Mouse (Mus musculus): ENCODE measurements around the gene Ttc17. TPM values are rescaled to one million over a fixed set of nuclear protein-coding genes. Genes with fewer than 3 reads are reported as not detected.

The Ttc17 gene
- polyA plus RNA-seq, 1 experiment from 2014 or later: 18.4 TPM

DNA sequence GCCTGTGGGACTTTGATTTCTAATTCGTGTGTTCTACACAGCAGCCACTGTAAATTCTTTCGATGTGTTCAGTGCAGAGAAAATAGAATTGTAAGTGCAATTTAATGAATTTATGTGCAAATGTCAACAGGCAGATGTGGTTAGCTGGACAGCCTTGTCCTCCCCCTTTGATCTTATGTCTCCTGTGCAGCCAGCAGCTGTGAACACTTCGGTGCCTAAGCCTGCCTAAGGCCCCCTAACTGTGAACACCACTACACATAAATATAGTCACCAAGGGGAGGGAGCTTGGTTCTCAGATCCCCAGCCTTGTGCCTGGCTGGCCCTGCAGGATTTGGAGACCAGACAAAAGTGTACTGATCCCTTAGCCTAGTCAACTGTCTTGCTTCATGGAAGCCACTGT lies 109.0 kb downstream of the Ttc17 start:
- Histone ChIP-seq H3K9me3 (ENCODE audit: control insufficient read depth, low read length) (no peaks in the 10 kb centered on the region), H3K9ac (ENCODE audit: low read depth, low read length) (0 out of 2 replicates have a peak overlapping the region, but pooled peaks have one; percentile 4), H3K4me1 (ENCODE audit: control insufficient read depth, insufficient read depth, low read length) (no peaks in the 10 kb centered on the region), H3K4me2 (replicated peaks; ENCODE audit: low read depth, low read length) (no peak overlapping the region), H3K36me3 (ENCODE audit: control insufficient read depth, insufficient read depth, low read length) (peaks cover 14% of the 10 kb centered on the region; the same call in 1 of the 2 replicates), H3K27ac (ENCODE audit: low read depth, low read length) (no peak overlapping the region), H3K27me3 (ENCODE audit: control insufficient read depth, insufficient read depth, low read length) (no peaks in the 10 kb centered on the region), H3K4me3 (ENCODE audit: low read length) (no peak overlapping the region)
- WGBS: 39% methylated on average over 3 of the region's 3 CpGs
- peak; percentile 69; the same call in 1 of the 2 replicates for ATAC-seq (ENCODE audit: low FRiP score, low TSS enrichment)

DNA sequence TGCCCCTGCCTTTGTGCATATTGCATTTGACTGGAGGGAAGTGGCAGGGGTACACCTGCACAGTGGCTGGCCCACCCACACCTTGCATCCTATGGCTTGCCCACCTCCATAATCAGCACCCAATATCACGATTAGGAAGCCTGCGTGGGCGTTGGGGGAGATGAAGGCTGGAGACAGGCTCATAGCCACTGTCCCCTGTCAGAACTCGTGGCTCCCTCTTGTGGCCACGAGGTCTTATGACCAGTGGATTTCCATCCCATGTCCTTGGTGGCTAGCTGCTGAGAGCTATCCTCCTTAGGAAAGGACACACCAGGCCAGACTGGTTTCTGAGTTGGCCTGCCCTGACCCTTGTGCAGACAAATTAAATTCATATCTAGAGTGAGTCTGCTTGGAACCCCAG lies 116.0 kb downstream of the Ttc17 start:
- no peaks in the 10 kb centered on the region for H3K36me3 ChIP-seq (ENCODE audit: control insufficient read depth, insufficient read depth, low read length)
- H3K27me3 ChIP-seq (ENCODE audit: control insufficient read depth, insufficient read depth, low read length): no peaks in the 10 kb centered on the region
- H3K4me2 ChIP-seq (replicated peaks; ENCODE audit: low read depth, low read length): no peak overlapping the region
- no peak overlapping the region for H3K27ac ChIP-seq (ENCODE audit: low read depth, low read length)
- H3K9me3 ChIP-seq (ENCODE audit: control insufficient read depth, low read length): no peaks in the 10 kb centered on the region
- ATAC-seq (ENCODE audit: low FRiP score, low TSS enrichment): peak; percentile 43; the same call in 1 of the 2 replicates
- no peaks in the 10 kb centered on the region for H3K4me1 ChIP-seq (ENCODE audit: control insufficient read depth, insufficient read depth, low read length)
- 5% methylated on average over 5 of the region's 5 CpGs for WGBS
- H3K9ac ChIP-seq (ENCODE audit: low read depth, low read length): no peak overlapping the region
- H3K4me3 ChIP-seq (ENCODE audit: low read length): no peak overlapping the region

DNA sequence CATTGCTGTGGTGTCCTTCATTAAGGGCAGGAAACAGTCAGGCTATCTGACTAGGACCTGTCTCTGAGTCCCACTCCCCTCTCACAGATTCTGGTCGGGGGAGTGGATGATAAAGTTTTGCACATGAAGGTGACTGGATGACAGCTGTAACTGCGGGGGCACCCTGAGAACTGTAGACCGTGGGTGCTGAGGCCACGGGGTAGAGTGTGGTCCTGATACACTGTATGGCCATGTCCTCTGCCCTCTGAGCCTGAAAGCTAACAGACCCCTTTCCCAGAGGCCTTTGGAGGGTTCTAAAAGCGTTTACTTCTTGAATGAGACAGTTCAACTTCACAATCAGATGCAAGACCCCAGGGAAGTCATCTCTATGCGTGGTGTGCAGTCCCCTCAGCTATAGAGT lies 116.8 kb downstream of the Ttc17 start:
- Histone ChIP-seq H3K4me3 (ENCODE audit: low read length) (no peak overlapping the region), H3K27me3 (ENCODE audit: control insufficient read depth, insufficient read depth, low read length) (no peaks in the 10 kb centered on the region), H3K4me1 (ENCODE audit: control insufficient read depth, insufficient read depth, low read length) (no peaks in the 10 kb centered on the region), H3K9ac (ENCODE audit: low read depth, low read length) (no peak overlapping the region), H3K4me2 (replicated peaks; ENCODE audit: low read depth, low read length) (no peak overlapping the region), H3K27ac (ENCODE audit: low read depth, low read length) (no peak overlapping the region), H3K36me3 (ENCODE audit: control insufficient read depth, insufficient read depth, low read length) (no peaks in the 10 kb centered on the region), H3K9me3 (ENCODE audit: control insufficient read depth, low read length) (no peaks in the 10 kb centered on the region)
- ATAC-seq (ENCODE audit: low FRiP score, low TSS enrichment): no peak
- 68% methylated on average over 6 of the region's 6 CpGs for WGBS

DNA sequence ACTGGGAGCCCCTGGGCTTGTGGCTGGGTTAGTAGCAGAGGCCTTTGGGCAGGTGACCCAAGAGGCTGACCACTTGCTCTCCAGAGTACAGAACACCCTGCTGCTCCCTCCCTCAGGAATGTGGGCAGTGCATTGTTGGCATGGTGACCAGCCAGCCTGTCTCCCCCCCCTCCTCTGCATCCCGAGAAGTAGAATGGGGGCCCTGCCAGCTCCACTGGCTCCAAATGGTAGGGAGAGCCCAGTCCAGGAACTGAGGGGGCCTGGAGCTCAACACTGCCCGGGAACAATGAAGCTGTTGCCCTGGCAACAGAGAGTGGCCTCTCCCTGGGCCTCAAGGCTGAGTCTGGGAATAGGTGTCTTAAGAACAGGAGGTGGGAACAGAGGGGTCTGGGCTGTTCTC lies 117.3 kb downstream of the Ttc17 start:
- H3K4me3 ChIP-seq (ENCODE audit: low read length): no peak overlapping the region
- H3K27me3 ChIP-seq (ENCODE audit: control insufficient read depth, insufficient read depth, low read length): no peaks in the 10 kb centered on the region
- no peaks in the 10 kb centered on the region for H3K4me1 ChIP-seq (ENCODE audit: control insufficient read depth, insufficient read depth, low read length)
- peak; percentile 80 for ATAC-seq (ENCODE audit: low FRiP score, low TSS enrichment)
- H3K9me3 ChIP-seq (ENCODE audit: control insufficient read depth, low read length): no peaks in the 10 kb centered on the region
- H3K9ac ChIP-seq (ENCODE audit: low read depth, low read length): no peak overlapping the region
- 0% methylated on average over 2 of the region's 2 CpGs for WGBS
- no peaks in the 10 kb centered on the region for H3K36me3 ChIP-seq (ENCODE audit: control insufficient read depth, insufficient read depth, low read length)
- no peak overlapping the region for H3K4me2 ChIP-seq (replicated peaks; ENCODE audit: low read depth, low read length)
- no peak overlapping the region for H3K27ac ChIP-seq (ENCODE audit: low read depth, low read length)

DNA sequence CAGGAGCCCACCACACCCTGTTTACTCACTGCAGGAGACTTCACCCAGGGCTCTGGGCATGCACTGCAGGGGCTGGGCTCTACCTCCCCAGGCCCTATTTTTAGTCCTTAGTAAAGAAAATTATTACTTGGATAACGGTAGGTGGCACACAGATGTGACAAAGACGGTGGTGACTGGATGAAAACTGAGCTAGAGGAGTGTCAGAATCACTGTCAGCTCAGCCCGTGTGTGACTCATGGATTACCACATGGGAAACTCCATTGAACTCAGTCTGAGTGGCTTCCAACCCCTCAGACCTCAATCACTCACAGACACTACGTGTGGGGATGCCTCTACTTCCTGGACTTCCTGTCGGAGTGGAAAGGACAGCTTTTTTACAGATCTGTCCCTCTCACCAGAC lies 118.4 kb downstream of the Ttc17 start:
- Histone ChIP-seq H3K27ac (ENCODE audit: low read depth, low read length) (no peak overlapping the region), H3K36me3 (ENCODE audit: control insufficient read depth, insufficient read depth, low read length) (no peaks in the 10 kb centered on the region), H3K4me1 (ENCODE audit: control insufficient read depth, insufficient read depth, low read length) (no peaks in the 10 kb centered on the region), H3K4me2 (replicated peaks; ENCODE audit: low read depth, low read length) (no peak overlapping the region), H3K27me3 (ENCODE audit: control insufficient read depth, insufficient read depth, low read length) (no peaks in the 10 kb centered on the region), H3K4me3 (ENCODE audit: low read length) (no peak overlapping the region), H3K9ac (ENCODE audit: low read depth, low read length) (no peak overlapping the region), H3K9me3 (ENCODE audit: control insufficient read depth, low read length) (no peaks in the 10 kb centered on the region)
- ATAC-seq (ENCODE audit: low FRiP score, low TSS enrichment): no peak
- 33% methylated on average over 5 of the region's 5 CpGs for WGBS

DNA sequence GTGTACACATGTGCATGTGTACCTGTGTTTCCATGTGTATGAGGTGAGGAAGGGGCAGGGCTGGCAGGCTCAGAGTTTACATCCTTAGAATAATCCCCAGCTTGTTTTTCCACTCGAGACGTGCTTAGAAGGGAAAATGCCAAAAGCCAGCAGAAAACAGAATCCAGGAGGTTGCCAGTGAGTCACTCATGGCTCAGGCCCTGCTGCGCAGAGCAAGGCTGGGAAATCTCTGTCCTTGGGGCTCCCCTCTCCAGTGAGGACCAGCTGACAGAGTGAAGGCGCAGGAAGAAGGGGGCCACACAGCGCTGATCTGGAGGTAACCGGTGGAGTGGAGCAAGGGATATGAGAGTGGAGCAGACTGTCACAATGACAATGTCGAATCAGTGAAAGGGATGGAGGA lies 119.1 kb downstream of the Ttc17 start:
- no peaks in the 10 kb centered on the region for H3K27me3 ChIP-seq (ENCODE audit: control insufficient read depth, insufficient read depth, low read length)
- no peaks in the 10 kb centered on the region for H3K36me3 ChIP-seq (ENCODE audit: control insufficient read depth, insufficient read depth, low read length)
- WGBS: 77% methylated on average over 7 of the region's 7 CpGs
- no peak overlapping the region for H3K9ac ChIP-seq (ENCODE audit: low read depth, low read length)
- H3K9me3 ChIP-seq (ENCODE audit: control insufficient read depth, low read length): no peaks in the 10 kb centered on the region
- H3K4me2 ChIP-seq (replicated peaks; ENCODE audit: low read depth, low read length): no peak overlapping the region
- no peak overlapping the region for H3K4me3 ChIP-seq (ENCODE audit: low read length)
- H3K4me1 ChIP-seq (ENCODE audit: control insufficient read depth, insufficient read depth, low read length): no peaks in the 10 kb centered on the region
- H3K27ac ChIP-seq (ENCODE audit: low read depth, low read length): no peak overlapping the region
- ATAC-seq (ENCODE audit: low FRiP score, low TSS enrichment): no peak

DNA sequence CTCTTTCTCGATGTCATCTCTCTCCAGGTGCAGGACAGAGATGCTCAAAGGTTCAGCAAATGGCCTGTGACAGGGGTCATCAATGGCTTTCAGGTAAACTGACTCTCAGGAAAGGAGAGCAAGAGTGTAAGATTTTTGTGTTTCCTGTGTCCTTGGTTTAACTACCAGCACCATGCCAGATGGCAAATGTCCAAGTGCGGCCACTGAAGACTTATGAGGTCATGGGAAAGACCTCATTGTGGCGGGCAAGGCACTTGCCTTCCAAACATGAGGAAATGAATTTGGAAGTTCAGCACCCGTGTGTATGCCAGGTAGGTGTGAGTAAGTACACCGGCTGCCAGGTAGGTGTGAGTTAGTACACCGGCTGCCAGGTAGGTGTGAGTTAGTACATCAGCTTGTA lies 123.0 kb downstream of the Ttc17 start:
- H3K9me3 ChIP-seq (ENCODE audit: control insufficient read depth, low read length): no peaks in the 10 kb centered on the region
- ATAC-seq (ENCODE audit: low FRiP score, low TSS enrichment): no peak
- H3K27me3 ChIP-seq (ENCODE audit: control insufficient read depth, insufficient read depth, low read length): no peaks in the 10 kb centered on the region
- H3K9ac ChIP-seq (ENCODE audit: low read depth, low read length): no peak overlapping the region
- 64% methylated on average over 6 of the region's 6 CpGs for WGBS
- no peak overlapping the region for H3K4me3 ChIP-seq (ENCODE audit: low read length)
- no peak overlapping the region for H3K4me2 ChIP-seq (replicated peaks; ENCODE audit: low read depth, low read length)
- no peak overlapping the region for H3K27ac ChIP-seq (ENCODE audit: low read depth, low read length)
- H3K4me1 ChIP-seq (ENCODE audit: control insufficient read depth, insufficient read depth, low read length): no peaks in the 10 kb centered on the region
- no peaks in the 10 kb centered on the region for H3K36me3 ChIP-seq (ENCODE audit: control insufficient read depth, insufficient read depth, low read length)

DNA sequence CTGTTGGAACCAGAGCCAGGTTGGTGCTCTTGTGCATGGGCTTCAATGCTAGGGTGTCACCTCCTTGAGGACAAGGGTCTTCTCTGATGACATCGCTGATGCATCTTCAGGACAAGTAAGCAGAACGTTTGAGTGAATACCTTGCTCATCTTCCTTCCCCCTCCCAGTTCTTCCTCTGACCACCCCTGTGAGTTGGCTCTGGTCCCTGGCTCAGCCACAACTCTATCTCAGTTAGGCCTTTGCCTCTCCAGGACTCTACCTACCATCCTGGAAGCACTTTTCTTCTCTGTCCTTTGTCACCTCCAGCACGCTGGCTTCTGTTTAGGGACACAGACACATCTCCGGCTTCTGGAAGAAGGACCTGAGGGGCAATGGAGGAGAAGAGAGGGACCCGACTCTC lies 126.9 kb downstream of the Ttc17 start:
- no peak for ATAC-seq (ENCODE audit: low FRiP score, low TSS enrichment)
- peaks cover 8% of the 10 kb centered on the region for H3K27me3 ChIP-seq (ENCODE audit: control insufficient read depth, insufficient read depth, low read length)
- 83% methylated on average over 5 of the region's 5 CpGs for WGBS
- H3K9me3 ChIP-seq (ENCODE audit: control insufficient read depth, low read length): no peaks in the 10 kb centered on the region
- no peak overlapping the region for H3K9ac ChIP-seq (ENCODE audit: low read depth, low read length)
- no peak overlapping the region for H3K4me3 ChIP-seq (ENCODE audit: low read length)
- H3K4me1 ChIP-seq (ENCODE audit: control insufficient read depth, insufficient read depth, low read length): no peaks in the 10 kb centered on the region
- H3K36me3 ChIP-seq (ENCODE audit: control insufficient read depth, insufficient read depth, low read length): no peaks in the 10 kb centered on the region
- H3K4me2 ChIP-seq (replicated peaks; ENCODE audit: low read depth, low read length): no peak overlapping the region
- H3K27ac ChIP-seq (ENCODE audit: low read depth, low read length): no peak overlapping the region

DNA sequence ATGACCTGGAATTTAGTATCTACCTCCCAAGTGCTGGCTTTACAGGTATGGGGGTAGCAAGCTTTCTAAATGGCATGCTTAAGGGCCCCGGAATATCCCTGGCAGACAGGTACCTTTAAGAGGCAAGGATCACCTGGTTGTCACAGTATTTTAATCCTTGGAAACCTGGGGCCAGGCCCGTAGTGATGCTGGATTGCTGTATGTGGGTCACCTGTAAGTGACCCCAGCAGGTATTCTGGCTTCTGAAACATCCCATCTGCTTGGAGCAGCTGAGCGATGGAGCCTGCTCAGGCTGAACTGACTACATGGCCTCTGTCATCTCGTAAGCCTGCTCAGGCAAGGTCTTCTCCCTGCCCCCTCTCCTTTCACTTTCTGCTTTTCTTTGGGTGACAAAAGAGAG lies 130.4 kb downstream of the Ttc17 start:
- Histone ChIP-seq H3K27ac (ENCODE audit: low read depth, low read length) (no peak overlapping the region), H3K9ac (ENCODE audit: low read depth, low read length) (no peak overlapping the region), H3K4me3 (ENCODE audit: low read length) (no peak overlapping the region), H3K36me3 (ENCODE audit: control insufficient read depth, insufficient read depth, low read length) (no peaks in the 10 kb centered on the region), H3K9me3 (ENCODE audit: control insufficient read depth, low read length) (no peaks in the 10 kb centered on the region), H3K4me2 (replicated peaks; ENCODE audit: low read depth, low read length) (no peak overlapping the region), H3K27me3 (ENCODE audit: control insufficient read depth, insufficient read depth, low read length) (peaks cover 34% of the 10 kb centered on the region), H3K4me1 (ENCODE audit: control insufficient read depth, insufficient read depth, low read length) (no peaks in the 10 kb centered on the region)
- no peak for ATAC-seq (ENCODE audit: low FRiP score, low TSS enrichment)
- 75% methylated on average over 4 of the region's 4 CpGs for WGBS

DNA sequence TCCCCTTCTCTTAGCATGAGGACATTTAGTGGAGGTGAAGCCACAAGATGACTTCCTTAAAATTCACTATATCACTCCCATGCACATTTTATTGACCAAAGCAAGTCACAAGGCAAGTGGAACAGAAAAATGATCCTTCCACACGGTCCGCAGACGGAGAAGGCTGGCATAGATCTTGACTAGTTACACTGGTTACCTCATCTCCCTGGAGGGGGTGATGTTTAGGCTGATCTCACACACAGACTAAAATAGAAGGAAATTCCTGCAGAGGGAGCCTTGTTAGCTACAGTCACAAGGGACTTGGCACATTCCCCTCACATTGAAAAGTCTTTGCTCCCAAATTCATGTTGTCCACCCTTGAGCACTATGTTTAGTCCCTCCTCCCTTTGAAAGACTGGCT lies 130.8 kb downstream of the Ttc17 start:
- no peak overlapping the region for H3K27ac ChIP-seq (ENCODE audit: low read depth, low read length)
- H3K27me3 ChIP-seq (ENCODE audit: control insufficient read depth, insufficient read depth, low read length): peaks cover 38% of the 10 kb centered on the region
- no peaks in the 10 kb centered on the region for H3K36me3 ChIP-seq (ENCODE audit: control insufficient read depth, insufficient read depth, low read length)
- no peak overlapping the region for H3K9ac ChIP-seq (ENCODE audit: low read depth, low read length)
- 89% methylated on average over 3 of the region's 3 CpGs for WGBS
- ATAC-seq (ENCODE audit: low FRiP score, low TSS enrichment): no peak
- H3K4me3 ChIP-seq (ENCODE audit: low read length): no peak overlapping the region
- H3K9me3 ChIP-seq (ENCODE audit: control insufficient read depth, low read length): no peaks in the 10 kb centered on the region
- no peaks in the 10 kb centered on the region for H3K4me1 ChIP-seq (ENCODE audit: control insufficient read depth, insufficient read depth, low read length)
- no peak overlapping the region for H3K4me2 ChIP-seq (replicated peaks; ENCODE audit: low read depth, low read length)
